Mouse (Mus musculus): ENCODE data around the gene Gpn3.

- TF ChIP-seq CTCF (conservative IDR thresholded peaks at IDR 0.05; ENCODE audit: low read length) (no peak), NANOG (IDR thresholded peaks at IDR 0.05; ENCODE audit: borderline replicate concordance, low read length) (no peak)
These were observed 41.4 kb upstream of the Gpn3 start for GRCm38 (mm10) chr5:122330269-122330668.

Data from E14TG2a.4 (cell line).